Mouse (Mus musculus) skeletal muscle tissue, adult 2 months (tissue): ENCODE results near the gene Gm20715.
"Not testable (repeated sequence)": the region's sequence is repeated elsewhere in the genome, so short reads cannot be mapped to it uniquely, and the experiment has no call there.

Experiments used
- DNase-seq: peaks from one replicate; pipeline ENCODE4 v3.0.0-alpha.2; 2012; ENCODE audit warnings: low read depth, low spot score

Gene Gm20715

DNA sequence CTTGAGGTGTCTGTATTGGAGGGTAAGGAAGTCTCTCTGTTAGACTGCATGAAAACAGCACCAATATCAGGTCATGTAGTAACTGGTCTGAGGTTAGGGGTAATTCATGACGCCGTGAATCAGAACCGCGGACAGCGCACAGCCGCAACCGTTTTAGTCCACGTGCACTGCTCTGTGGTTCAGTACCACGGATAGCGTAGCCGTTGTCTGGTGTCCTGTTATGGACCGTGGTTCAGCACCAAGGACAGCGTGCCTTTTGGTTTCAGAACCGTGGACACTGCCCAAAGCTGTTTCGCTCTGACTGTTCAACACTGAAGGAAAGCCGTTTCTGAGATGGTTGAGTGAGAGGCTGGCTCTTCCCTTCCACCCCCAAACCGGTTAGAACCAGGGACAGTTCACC is at the start of gene Gm20715:
Gm20715 (plus strand) TSS at position 235 of the 400 bp plus-strand sequence.
- peak; percentile 92 for DNase-seq

DNA sequence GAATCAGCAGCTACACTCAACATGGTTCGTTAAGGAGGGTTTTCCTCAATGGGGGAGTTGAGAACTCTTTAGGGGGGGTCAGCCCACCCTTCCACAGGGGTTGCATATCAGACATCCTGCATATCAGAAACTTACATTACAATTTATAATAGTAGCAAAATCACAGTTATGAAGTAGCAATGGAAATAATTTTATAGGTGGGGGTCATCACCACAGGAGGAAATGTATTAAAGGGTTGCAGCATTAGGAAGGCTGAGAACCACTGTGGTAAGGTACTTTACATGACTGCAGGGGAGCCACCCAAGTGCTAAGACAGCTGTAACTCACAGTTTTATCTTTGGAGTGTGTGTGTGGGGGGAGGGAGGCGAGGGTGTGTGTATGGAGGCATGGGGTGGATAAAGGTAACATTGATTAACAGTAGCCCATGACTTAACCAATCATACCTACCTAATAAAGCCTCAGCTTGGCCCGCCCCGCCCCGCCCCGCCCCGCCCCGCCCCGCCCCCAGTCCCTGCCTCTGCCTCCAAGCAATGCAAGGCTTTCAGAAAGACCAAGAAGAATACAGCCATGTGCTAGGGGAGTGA is 49.5 kb upstream of the Gm20715 start:
- no peak for DNase-seq

DNA sequence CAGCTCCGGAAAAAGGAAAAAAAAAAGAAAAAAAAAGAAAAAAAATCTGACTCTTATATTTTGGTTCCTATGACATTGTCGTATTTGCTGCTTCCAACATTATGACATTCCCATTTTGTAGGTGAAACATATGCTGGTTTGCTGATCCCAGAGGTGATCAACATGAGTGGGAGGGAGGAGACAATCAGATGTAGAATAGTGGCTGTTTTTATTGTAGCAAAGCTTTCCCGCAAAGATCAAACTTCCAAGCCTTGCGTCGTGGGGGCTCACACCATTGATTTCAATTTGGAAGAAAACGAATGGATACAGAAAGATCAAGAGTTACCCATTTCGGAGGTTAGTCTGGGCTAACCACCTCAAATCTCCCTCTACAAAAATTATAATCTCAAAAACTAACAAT is 48.3 kb upstream of the Gm20715 start:
- DNase-seq: no peak

DNA sequence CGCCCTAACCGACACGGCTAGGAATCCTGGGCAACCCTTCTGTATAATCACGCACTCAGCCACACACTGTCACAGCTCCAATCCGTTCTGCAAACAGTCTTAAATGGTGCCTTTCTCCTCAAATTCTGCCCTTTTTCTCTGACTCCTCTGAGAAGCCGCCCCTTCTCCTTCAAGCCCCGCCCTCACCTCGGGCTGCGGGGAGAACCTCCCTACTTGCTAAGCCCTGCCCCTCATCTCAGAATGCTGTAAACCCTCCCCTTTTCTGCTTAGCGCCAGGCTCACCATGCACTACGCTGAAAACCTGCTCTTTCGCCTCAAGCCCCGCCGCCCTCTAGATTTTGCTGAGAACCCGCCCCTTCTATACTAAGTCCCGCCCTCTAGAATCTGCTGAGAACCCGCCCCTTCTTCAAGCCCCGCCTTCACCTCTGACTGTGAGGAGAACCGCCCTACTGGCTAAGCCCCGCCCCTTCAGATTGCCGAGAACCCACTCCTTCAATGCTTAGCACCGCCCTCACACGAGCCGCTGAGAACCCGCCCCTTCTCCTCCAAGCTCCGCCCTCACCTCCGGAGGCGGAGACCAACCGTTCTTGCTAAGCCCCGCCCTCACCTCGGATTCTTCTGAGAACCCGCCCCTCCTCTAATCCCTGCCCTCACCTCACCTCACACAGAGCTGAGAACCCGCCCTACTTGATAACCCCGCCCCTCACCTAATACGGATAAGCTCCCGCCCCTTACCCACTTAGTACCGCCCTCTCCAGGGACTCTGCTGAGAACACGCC is 47.6 kb upstream of the Gm20715 start:
- peak; percentile 99 for DNase-seq

DNA sequence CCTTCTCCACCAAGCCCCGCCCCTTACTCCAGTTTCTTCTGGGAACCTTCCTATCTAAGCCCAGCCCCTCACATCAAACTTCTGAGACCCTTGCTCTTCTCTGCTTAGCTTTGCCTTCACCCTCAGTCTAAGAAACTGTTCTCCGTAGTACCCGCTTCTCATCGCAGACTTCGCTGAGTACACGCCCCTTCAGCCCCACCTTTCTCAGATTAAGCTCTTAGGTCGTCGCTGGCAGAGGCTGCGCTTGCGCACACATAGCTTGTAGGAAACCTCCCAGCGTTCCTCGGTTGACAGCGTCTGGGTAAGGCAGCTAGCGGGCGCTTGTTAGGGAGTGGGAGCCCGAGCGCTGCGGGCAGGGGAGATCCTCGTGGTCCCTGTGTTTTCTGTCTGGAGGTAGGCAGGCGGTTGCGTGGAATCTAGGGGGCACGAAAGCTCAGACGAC is 47.0 kb upstream of the Gm20715 start, which contains the start of gene Zfp78:
Zfp78 (plus strand) TSS at position 234 of the 442 bp plus-strand sequence.
- peak; percentile 92 for DNase-seq

DNA sequence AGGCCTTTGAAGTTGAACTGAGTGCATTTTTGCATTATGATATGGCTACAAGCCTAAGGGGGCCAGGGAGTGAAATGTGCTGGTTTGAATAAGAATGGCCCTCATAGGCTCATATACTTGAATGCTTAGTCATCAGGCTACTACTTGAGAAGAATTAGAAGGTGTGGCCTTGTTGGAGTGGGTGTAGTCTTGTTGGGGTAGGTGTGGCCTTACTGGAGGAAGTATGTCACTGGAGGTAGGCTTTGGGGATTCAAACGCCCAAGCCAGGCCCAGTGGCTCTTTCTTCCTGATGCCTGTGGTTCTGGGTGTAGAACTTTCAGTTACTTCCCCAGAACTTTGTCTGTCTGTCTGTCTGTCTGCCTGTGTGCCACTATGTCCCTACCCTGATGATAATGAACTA is 45.3 kb upstream of the Gm20715 start:
- no peak for DNase-seq

DNA sequence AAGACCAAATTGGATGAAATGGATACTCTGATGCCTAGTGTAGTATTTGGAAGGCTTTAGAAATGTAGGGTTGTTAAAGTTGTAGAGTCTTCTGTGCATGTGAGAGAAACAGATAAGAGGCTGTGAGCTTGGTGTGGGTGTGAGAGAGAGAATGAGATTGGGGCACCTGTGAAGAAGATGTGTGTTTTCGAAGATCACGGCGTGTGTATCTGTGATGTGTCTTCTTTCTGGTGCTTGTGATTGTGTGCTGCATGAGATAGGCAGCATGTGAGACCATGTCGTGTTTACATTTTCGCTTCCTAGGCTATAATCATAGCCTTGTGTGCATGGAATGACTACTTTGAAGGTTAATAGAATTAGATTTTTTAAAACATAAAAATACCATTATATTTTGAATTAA is 42.9 kb upstream of the Gm20715 start:
- DNase-seq: no peak

DNA sequence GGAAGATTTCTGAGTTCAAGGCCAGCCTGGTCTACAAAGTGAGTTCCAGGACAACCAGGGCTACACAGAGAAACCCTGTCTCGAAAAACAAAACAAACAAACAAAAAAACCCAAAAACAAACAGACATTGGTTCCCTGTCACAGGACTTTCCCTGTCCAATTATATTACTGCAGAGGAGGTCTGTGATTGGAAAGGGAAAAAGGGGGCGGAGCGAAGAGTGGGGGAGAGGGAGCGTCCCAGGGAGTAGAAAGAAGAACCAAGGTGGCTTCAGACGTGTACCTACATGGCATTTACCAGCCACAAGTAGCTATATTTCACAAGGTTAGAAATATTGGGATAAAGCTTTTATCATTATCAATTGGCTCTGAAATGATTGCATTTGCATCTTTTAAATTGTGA is 41.9 kb upstream of the Gm20715 start:
- not testable (repeated sequence) for DNase-seq

DNA sequence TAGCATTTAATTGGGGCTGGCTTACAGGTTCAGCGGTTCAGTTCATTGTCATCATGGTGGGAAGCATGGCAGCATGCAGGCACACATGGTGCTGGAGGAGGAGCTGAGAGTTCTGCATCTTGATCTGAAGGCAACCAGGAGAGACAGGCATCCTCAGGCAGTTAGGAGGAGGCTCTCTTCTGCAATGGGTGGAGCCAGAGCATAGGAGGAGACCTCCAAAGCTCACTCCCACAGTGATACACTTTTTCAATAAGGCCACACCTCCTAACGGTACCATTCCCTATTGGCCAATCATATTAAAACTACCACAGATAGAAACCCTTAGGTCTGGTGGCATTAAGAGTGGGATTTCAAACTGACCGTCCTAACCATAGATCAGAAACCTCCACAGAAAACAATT is 40.6 kb upstream of the Gm20715 start:
- DNase-seq: no peak

DNA sequence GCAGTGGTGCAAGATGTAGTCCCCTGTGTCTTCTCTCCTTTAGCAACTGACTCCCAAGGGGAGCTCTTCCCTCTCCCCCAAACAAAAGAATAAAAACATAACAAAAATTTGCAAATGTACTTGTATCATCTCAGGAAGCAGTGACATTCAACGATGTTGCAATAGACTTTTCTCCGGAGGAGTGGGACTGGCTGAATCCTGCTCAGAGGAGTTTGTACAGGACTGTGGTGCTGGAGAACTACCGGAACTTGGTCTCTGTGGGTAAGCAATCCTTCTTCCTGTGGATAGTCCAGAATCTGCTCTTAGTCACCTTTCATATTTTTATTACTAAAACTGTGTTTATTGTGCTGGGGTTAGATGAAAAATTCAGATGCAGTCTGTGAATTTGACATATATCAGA is 37.1 kb upstream of the Gm20715 start:
- no peak for DNase-seq

DNA sequence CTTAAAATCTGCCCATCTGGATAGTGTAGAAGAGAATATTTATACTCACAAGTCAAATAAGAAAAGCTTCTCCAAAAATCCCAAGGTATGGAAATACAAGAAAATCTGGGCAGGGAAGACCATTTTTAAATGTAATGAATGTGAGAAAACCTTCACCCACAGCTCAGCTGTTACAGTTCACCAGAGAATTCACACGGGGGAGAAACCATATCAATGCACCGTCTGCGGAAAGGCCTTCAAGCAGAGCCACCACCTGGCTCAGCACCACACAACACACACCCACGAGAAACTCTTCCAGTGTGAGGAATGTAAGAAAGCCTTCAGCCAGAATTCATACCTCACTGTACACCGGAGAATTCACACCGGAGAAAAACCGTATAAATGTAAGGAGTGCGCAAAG is 31.6 kb upstream of the Gm20715 start:
- DNase-seq: no peak

DNA sequence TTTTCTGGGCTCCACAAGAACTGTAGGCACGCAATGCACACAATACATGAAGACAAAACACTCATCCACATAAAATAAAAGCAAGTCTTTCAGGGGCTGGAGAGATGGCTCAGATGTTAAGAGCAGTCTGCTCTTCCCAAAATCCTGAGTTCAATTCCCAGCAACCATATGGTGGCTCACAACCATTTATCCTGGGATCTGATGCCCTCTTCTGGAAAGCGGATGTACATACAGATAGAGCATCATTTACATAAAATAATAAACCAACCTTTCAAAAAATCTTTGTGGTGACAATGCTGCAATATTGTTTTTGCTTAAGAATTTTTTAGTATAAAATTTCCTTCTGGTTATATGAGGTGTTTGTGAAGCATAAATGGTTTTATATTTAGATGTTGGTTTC is 28.6 kb upstream of the Gm20715 start:
- DNase-seq: no peak

DNA sequence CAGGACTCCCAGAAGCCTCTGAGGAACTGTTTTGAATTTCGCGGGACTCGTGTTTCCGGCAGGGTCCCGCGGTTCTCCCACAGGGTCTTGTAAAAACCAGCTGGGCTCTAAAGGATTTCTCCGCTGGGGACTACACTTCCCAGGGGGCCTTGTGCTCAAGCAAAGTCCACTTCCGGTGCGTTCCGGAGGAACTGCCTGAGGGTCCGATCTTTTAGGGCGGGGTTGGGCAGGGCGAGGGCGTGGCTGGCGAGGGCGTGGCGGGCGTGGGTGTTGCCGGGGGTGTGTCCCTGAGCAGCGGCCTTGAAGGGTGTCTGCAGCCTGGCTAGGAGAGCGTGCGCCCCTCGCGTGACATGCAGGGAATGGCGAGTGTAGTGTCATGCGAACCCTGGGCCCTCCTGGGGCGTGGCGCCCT is 27.0 kb upstream of the Gm20715 start, which contains the start of gene Zfp28:
Zfp28 (plus strand) TSS at position 252 of the 412 bp plus-strand sequence.
- peak; percentile 82 for DNase-seq

DNA sequence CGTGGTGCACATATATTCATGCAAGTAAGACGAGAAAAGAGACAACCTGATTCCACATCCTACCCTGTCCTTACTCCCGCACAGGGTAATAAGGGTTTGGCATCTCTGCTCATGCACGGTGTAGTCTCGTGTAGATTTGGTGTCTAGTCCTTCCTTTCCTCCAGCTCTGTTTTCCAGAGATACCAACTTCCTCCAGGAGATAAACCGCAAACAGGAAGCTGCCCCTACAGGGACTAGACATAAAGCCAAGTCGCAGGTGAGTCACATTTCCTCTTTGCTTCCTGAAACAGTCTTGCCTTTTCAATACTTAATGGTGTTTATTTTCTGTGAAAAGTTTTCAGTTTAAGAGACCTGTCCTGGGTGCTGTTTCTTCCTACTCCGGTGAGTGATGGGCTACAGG is 26.1 kb upstream of the Gm20715 start:
- no peak for DNase-seq

DNA sequence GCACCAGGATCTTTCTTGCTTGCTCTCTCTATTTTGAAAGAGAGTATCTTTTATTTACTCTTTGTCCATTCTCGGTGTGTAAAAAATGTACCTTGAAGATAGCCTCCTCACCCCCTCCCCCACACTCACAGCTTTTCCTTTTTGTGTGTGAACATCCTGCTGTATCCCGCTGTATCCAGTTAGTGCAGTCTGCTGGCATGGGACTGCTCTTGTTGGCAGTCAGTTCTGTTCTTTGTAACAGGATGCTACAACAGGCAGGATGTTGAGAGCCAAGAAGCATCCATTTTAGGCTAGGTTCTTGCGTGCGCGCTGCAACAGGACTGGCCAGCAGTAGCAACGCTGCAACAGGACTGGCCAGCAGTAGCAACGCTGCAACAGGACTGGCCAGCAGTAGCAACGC is 23.1 kb upstream of the Gm20715 start:
- peak; percentile 12 for DNase-seq

DNA sequence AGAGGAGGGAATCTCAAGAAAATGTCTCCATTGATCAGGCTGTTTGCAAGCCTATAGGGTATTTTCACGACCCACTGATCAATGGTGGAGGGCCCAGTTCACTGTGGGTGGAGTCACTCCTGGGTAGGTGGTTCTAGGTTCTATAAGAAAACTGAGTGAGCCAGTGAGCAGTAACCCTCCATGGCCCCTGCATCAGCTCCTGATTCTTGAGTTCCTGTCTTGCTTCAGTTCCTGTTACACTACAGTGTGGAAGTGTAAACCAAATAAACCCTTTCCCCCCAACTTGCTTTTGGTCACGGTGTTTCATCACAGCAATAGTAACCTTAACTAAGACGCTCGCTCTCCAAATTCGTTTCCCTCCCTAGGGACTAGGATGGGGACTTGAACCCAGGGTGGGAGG is 21.1 kb upstream of the Gm20715 start:
- DNase-seq: no peak

DNA sequence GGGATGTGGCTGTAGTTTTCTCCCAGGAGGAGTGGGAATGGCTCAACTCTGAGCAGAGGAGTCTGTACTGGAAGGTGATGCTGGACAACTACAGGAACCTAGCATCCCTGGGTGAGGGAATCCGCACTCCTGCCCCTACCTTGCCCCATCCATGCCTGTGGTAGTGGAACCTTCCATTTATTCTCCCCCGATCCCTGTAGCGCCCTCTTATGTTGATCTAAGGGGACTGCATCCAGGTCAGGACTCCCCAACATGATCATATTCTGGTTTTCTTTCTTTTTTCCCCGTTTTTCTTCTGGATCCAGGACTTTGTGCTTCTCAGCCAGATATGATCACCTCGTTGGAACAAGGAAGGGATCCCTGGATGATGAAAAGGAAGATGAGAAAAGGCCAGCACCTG is 20.6 kb upstream of the Gm20715 start:
- no peak for DNase-seq

DNA sequence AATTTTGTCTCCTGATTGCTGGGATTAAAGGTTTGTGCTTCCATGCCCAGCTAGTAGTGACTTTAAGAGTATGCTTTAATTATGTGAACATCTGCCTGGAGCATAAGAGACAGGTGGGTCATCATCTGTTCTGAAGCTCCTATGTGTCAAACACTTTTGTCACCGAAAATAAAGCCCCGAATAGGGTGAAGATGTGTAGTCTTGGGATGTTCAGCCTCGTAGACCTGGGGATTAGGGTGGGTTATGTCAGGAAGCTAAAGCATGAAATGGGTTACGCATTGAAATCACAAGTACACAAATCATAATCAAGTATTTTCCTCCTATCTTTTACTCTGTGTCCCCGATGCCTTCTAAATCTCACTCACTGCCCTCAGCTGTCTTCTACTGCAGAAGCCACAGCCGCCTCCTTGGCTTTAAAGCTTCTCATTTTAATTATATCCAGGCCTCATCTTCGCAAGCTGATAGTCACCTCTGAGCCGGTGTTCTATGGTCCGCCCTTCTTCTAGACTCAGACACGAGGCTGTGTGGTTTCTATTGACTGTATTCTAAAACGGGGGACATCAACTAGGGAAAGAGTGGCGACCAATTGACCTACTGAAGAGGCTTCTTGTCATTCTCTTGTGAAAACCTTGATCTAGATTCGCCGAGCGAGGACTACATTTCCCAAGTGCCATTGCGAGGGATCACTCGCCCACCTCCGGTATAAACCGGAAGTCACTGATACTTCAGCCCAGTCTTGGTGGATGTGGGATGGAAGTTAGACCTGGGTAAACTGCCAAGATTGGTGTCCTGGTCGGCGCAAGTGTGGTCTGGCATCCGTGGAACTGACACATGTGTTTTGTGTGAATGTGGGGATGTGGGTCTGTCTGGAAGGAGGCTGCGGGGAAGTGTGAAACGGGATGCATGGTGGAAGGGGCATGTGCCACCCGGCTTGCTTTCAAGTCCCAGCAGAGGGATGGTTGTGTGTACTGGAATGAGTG is 11.8 kb upstream of the Gm20715 start, which contains the start of gene Smim17:
Smim17 (plus strand) TSS at position 720 of the 980 bp plus-strand sequence.
- DNase-seq: peak; percentile 15

DNA sequence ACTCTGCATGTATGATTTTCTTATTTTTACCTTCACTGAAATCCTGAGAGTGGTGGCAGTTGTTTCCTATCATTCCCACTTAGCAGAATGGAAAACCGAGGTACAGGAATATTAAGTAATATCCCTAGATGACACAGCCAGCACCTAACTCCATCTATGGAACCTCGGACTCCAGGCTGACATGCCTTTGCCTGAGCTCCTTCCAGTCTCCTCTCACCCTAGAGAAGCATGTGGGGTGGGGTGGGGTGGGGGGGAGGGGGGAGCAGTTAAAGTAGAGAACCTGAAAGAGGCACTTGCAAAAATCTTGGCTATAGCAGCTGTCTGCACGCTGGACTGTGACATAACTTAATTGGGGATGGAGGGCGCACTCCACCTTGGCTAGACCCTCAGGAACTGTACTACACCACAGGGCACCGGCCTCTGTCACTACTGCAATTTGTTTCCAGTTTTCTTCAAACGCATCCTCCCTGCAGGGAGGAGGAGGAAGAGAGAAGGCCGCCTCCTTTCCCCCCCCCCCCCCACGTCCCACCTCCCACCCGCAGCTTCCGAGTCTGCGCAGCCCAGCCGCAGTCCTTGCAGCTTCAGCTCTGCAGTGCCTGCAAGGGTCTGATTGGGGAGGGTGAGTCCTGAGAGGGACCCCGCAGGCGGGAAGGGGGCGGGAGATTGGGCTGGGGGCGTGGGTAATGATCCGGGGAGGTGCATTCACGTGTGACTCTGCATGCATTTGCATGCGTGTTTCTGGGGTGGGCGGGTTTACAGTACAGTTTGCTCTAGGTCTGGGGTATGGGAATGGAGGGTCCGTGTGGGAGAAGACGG is 4.8 kb downstream of the Gm20715 start:
- DNase-seq: no peak

DNA sequence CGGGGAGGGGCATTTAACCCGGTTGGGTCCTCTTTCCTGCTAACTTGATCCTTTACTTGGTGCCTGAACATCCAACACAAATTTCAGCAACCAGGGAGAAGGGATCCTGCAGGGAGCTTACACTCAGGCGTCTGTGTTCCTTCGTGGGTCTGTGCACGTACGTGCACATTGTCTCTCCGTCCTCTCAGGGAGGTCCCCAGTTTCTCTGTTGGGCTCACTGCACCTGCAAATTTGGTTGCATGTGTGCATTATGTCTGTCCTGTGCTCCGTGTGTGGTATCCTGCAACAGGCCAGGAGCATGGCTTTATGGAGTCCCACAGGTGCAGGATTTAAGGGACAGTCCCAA is 5.3 kb downstream of the Gm20715 start:
- no peak for DNase-seq

DNA sequence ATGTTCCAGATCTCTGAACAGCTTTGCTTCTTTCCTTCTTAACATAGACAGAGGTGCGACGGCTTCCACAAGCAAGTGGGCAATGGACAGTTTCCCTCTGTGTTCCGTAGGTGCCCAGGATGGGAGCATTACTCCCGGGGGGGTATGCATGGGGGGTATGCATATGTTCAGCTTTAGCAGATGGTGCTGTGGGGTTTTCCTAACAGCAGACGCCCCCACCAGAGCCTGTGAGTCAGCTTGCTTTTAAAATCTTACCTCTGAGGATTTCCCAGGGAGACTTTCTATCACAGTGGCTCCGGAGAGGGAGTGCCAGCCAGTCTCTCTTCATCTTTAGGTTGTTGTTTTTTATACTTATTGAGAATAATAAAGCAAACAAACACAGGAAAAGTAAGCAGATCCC is 9.8 kb downstream of the Gm20715 start:
- DNase-seq: no peak
